Mouse (Mus musculus): Measurements from ENCODE around the gene Odr4.

Gene Odr4

DNA sequence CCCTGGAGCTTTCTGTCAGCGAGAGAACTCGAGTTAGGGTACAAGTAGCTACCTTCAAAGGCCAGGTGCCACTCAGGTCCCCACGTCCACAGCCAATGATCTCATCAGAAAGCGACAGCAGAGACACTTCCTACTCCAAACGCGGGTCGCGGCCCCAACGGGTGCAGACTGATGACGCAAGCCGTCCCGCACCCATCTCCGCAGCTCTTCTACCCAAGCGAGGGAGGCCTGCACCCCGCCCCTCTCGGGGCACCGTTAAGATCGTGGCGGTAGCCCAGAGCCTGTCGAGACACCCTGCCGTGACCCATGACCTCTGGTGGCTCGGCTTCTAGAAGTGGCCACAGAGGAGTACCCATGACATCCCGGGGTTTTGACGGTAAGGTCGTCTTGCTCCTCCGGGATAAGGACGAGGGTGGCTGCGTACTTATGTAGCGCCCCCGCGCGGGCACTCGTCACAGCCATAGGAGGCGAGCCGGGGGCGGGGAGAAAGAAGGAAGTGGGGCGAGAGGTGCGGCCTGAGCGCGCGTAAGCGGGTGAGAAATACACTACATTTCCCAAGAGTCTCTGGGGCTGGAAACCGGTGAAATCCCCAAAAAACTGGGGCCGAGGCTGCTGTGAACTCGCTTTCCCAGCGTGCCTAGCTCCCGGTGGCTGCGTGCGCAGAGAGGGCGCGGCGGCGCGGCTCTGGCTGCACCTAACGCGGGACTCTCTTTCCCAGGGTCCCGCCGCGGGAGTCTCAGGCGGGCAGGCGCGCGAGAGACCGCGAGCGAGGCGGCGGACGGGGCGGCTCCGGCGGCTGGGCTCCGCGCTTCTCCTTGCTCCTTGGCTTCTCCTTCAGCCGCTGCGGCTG is at the start of gene Odr4, which contains the start of gene Tpr:
Odr4 (minus strand) TSS at position 443 of the 850 bp plus-strand sequence.
Tpr (plus strand) TSS at position 201 of the 850 bp plus-strand sequence.
- peak; percentile 96 for DNase-seq

DNA sequence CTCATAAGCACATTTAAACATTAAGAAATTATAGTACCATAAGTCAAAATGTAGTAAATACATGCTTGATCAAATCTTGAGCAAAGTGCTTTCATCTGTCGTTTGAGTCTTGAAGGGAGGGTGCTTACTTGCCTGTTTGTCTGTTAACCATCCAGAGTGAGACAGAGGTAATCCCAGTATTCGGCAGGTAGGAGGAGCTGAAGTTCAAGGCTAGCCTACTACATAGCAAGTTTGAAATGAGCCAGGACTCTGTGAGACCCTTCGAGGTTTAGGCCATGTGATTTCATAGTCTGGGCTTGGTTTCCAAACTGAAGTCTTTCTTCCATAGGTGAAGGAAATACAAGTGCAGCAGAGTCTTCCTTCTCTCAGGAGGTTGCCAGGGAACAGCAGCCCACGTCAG is 48.9 kb upstream of the Odr4 start:
- no peak for DNase-seq

DNA sequence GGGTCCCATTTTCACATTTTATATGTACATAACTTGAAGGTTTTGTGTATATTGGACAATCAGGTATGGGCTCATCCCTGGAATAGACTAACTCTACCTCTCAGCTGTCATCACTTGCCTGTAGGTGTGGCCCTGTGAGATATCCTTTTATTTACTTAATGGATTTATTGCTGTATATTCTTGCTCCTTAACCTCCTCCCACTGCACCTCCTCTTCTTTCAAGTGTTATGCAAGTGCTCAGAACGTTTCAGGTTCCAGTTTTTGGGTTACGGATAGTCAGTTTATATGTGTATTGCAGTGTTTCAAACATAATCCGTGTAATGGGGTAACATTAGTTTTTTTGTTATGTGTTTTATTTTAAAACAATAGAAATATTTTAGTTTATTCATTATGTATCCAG is 45.8 kb upstream of the Odr4 start:
- no peak for DNase-seq

DNA sequence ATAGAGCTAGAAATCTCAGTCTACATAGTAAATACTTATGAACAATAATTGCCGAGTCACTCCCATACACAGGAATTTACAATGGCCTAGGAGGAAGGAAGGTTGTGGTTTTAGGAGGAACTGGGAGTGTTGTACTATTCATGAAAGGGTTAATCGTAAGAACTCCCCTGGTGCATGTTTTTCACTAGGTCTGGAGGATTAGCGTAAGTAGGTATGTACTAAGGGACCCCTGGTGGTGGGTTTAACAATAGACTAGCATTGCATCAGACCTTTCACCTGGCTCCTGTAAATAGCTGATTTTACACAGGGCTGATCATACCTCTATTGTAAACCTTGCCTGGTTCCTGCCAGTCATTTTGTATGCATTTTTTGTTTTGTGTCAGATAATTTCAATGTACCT is 33.3 kb upstream of the Odr4 start:
- no peak for DNase-seq

DNA sequence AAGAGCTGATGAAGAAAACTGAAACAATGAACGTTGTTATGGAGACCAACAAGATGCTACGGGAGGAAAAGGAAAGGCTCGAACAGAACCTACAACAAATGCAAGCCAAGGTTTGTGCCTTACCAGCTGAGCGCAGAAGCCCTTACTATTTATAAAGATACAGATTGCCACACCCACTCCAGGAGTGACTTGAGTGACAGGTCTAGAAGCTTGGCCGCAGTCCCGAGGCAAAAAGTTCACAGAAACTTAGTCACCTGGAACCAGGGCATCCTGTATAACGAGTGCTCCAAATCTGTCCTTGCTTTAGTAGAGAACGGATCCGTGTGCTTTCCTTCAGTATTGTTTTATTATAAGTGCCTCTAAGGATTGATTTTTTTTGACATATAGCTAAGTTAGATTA is 32.8 kb upstream of the Odr4 start:
- DNase-seq: no peak

DNA sequence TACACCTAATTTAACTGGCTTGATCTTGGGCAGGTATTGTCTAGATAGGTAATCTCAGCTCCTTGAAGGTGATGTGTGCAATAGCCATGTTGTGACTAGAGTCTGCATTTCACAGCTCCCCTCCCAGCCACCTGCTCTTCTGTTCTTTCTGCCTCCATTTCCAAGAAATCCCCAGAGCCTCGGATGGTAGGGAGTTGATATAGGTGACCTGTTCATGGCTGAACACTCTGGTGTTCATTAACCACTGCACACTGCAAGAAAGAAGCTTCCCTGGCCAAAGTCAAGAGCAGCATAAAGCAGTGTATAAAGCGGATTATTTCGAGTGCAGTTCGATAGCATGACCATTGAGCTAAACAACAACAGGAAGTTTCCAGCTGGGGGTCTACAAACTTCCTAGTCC is 25.5 kb upstream of the Odr4 start:
- no peak for DNase-seq

DNA sequence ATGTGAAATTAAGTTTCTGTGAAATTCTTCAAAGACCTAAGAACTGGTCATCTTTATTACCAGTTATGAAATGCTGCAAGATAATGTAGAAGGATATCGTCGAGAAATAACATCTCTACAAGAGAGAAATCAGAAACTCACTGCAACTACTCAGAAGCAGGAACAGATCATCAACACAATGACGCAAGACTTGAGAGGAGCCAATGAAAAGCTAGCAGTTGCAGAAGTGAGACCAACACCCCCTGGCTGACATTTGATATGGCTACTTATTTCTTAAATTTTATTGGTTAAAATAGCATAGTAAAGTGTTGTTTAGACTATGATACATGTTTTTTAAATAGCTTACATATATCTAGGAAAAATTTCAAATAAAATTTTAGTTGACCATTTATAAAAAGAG is 23.1 kb upstream of the Odr4 start:
- no peak for DNase-seq

DNA sequence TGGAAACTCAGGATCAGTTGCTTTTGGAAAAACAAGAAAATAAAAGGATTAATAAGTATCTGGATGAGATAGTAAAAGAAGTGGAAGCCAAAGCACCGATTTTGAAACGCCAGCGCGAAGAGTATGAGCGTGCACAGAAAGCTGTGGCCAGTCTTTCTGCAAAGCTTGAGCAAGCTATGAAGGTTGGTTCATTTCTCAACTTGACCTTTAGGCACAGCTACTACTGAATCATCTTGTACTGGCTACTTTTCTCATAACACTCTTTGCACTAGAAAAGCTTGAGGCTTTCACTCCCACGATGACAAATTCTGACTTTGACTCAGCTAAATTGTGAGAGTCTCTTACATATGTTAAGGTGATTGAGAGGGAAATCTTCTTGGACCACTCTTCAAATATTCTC is 17.1 kb upstream of the Odr4 start:
- no peak for DNase-seq

DNA sequence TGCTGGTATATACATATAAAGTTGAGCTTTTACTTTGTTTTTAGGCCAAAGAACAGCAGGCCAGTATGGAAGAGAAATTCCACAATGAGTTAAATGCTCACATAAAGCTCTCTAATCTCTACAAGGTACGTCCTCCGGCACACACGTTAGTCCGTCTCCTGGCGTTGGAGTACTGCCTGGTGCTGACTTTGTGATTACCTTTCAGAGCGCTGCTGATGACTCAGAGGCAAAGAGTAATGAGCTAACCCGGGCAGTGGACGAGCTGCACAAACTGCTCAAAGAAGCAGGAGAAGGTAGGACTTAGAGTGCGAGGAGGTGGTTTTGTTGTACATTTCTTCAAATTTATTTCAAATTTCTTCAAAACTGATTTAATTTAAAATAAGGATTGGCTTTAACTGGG is 14.4 kb upstream of the Odr4 start:
- DNase-seq: no peak

DNA sequence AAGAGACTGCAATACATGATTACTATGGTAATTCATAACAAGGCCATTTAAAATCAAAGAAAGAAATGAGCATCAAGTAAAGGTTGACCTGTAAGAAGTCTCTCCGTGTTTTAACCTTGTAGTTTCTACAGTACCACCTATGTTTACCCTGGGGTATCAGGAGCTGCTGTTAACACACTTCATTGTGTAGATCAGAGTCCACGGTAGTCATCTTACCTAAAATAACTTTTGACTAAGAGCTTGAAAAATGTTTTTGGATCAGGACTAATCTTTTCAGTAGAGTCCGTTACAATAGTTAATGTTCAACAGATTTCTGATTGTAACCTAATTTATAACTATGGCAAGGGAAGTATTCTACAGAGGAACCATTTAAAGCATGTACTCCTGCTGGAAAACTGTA is 11.7 kb upstream of the Odr4 start:
- DNase-seq: no peak

DNA sequence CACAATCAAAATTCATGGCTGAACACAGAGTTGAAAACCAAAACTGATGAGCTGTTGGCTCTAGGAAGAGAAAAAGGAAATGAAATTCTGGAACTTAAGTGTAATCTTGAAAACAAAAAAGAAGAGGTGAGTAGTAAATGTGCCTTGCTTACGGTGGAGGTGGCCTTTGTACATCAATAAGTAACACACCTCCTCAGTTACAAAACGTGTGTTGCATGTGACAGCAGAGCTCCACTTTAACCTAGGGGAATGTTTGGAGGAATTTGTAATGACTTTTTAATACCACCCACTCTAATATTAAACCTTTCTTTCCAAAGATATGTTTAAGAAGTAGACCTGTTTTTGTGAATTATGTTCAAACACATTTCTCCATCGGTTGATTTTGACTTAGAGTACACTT is 11.0 kb upstream of the Odr4 start:
- no peak for DNase-seq

DNA sequence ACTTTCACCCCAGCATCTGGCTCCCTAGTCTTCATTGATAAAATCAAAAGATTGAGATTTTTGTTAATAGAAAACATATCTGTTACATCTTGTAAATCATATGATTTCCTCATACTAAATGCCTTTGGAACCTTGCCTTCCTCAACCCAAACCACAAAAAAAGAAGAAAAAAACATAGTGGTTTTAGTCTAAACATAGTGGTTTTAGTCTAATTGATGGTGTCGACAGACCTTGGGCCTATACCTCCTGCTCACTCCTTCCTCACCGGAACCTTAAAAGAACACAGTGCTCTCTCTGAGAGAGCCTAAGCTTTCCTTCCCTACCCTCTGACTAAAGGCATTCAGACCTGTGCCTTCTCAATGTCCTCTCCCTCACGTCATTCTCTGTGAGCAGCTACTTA is 3.1 kb upstream of the Odr4 start:
- no peak for DNase-seq

DNA sequence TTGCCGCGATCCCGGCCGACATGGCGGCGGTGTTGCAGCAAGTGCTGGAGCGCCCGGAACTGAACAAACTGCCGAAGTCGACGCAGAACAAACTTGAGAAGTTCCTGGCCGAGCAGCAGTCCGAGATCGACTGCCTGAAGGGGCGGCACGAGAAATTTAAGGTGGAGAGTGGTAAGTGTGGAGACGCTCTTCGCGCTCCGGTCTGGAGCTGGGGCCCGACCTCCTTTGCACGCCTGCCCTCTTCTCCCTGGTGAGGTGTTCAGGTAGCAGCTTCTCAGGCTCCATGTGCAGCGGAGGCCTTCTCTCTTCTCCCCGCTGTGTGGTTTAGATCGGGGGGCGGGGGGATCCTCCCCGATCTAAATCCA is 590 bp upstream of the Odr4 start:
- no peak for DNase-seq

DNA sequence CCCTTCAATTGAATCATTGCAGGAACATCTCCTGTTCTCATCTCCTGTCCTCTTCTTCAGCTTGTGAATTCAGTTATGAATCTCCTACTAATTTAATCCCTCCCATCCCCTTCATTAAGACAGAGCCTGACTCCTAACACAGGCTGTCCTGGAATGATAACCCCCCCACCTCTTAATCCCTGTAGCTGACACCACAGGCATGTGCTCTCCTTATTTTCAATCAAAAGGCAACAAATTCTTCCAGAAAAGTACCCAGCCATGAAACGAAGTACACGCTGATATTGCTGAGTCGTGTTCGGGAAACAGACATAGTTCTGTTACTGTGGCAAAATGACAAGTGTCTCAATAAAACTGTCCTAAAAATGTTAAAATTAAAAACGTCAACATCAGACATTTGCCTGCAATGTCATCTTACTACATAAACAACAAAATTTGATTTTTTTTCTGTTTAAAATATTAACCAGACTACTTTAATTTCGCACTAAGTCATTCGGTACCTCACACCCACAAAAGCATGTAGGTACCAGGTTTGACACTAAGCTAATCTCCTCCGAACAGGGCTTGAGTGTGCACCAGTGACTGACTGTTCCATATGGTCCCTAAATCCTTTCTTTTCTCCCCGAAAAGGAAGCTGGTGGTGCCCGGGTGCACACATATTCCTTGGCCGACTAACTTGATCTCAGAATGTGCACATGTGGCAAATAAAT is 796 bp downstream of the Odr4 start:
- DNase-seq: no peak

DNA sequence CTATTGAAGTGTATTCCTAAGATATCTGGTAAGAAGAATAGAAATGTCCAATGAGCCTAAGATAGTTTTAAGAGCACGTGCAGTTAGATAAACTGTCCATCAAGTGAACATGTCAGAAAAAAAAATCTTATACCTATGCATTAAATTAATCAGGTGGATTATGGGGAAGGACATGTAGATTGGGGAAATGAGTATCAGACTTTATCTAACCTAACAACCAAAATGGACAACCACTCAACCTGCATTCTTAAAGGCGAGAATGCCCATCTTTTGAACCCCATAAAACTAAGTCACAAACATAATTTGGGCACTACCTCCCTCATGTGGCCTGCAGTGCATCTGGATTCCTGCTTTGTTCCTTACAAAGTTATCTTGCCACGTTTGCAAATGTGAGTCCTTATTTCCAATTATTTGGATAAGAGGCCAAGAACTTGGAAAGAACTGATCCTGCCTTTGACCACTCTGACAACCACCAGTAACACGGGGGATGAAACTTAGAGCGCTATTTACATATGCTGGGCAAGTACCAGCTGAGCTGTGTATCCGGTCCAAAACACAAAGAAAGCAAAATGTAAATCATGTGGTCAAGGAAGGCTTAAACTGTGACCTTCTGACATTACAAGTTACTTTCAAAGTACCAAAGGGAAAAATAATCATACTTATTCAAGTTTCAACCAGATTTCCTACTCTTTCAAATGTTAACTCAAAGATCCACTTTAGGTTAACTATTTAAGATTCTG is 3.3 kb downstream of the Odr4 start:
- no peak for DNase-seq

DNA sequence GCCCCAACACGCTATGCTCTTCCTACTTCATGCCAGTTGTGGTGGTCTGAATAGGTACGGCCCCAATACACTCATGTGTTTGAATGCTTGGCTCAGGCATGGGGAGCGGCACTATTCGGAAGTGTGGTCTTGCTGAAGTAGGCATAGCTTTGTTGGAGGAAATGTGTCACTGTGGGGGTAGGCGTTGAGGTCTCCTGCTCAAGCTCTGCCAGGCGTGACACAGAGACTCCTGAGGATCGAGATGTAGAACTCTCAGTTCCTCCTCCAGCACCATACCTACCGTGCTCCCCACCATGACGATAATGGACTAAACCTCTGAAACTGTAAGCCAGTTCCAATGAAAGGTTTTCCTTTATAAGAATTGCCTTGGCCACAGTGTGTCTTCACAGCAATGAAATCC is 5.3 kb downstream of the Odr4 start:
- DNase-seq: no peak

DNA sequence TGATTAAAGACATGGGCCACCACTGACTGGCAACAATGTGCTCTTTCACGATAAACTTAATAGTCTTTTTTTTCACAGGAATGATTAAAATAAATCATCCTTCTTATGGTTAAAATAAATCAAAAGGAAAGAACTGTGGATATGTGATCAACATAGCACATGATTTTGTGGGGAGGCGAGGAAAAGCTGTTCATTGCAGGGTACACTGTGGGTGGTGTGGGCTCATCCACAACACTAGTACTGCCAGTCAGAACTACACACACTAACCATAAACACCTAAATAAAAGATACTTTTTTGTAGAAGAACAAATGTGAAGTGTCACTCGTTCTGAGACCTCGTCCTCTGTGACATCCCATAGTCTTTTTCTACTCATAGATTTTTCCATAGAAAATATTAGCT is 8.7 kb downstream of the Odr4 start:
- DNase-seq: no peak

DNA sequence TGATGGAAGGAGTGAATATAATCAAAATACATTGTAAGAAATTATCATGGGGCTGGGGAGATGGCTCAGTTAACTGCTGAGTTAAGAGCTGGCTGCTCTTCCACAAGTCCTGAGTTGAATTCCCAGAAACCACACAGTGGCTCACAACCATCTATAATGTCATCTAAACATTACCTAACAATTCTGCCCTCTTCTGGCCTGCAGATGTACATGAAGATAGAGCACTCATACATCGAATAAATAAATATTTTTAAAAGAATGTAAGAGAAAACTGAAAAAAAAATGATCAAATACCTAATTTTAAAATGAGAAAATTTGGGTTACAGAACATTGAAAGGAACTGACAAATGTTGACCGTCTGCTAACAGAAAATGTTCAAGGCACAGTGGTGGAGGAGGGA is 18.6 kb downstream of the Odr4 start:
- no peak for DNase-seq

DNA sequence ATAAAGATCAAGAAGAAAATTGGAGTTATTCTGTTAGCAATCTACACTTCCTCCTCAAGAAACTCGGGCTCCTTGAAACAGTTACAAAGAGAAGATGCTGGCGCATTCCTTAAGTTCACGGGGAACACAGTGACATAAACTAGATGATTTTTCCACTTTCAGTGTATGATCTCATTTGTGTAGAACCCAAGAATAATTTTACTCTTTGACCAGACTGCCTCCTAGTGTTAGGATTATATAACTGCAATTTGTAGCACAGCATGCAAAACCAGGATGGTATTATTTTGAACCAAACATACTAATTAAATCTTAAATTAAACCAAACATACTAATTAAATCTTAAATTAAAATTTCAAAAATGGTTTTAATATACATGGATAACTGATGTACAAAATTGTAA is 20.0 kb downstream of the Odr4 start:
- no peak for DNase-seq

DNA sequence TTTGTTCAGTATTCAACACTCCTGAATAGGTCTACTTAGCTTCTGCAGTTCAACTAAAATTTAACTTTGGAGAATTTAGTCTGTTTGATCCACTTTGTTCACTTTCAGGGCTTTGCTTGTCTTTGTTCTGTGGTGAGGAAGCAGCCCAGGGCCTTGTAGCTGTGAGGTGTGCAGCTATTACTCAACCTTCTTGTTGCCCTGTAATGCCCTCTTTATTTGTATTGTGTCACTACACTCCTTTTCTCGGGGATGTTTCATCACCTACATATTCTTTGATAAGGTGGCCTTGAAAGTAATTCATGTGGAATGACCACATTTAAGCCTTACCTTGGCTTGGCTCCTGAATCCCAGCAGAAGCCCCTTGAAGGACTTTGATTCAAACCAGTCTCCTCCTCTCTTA is 32.0 kb downstream of the Odr4 start:
- DNase-seq: no peak

DNA sequence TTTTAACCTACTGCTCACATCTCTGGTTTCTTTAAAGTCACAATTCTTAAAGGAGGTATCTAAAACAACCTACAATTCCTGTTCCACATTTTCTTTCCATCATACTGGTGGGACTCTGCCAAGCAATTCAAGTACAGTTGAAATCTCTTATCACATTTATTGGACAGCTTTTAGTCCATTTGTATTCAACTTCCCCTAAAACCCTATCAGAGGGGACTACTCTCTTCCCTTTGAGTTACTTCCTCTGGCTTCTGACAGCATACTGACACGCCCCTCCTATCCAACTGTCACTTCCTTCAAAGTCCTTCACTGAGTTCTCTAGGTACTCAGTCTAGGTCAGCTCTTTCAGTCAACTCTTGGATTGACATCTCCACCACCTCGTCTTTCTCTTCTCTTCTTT is 57.8 kb downstream of the Odr4 start:
- no peak for DNase-seq

DNA sequence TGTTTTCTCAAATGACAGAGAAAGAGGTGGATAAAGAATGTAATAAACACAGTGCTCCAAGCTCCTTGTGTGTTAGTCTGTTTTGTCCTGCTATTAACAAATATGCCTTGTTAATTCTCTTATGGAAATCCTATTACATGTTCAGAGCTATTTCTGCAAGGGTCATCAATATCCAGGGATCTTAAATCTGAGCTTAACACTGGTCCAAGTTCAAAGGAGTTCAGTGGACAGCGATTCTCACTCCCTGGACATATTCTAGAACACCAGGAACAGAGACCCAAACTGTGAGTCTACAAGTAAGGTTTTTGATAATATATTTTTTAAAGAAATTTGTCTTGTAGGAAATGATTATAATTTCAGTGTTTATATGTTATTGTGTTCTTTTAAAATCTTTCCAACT is 73.7 kb downstream of the Odr4 start, which contains the start of gene Pdc:
Pdc (plus strand) TSS at position 213 of the 400 bp plus-strand sequence.
- no peak for DNase-seq
